Mouse (Mus musculus) activated CD4-positive, CD25-positive, alpha-beta regulatory T cell, adult 4 months (primary cell): ENCODE measurements around the gene Skap2. TPM values are rescaled to one million over a fixed set of nuclear protein-coding genes. Genes with fewer than 3 reads are reported as not detected.

Source experiments
- ATAC-seq: one replicate; pipeline ENCODE4 v1.8.0; 2017
- polyA plus RNA-seq, 2 experiments: library from polyadenylated mRNA; unstranded; fragments of 100-300 nt; shearing (Covaris generic); gene quantifications; one replicate each; pipeline ENCODE4 v1.2.1; 2017

Gene Skap2
- polyA plus RNA-seq, 2 experiments from 2014 or later: 15.6 to 20.1 TPM

- ATAC-seq: no peak
These were observed 174.2 kb downstream of the Skap2 start for GRCm38 (mm10) chr6:51838177-51838576.

DNA sequence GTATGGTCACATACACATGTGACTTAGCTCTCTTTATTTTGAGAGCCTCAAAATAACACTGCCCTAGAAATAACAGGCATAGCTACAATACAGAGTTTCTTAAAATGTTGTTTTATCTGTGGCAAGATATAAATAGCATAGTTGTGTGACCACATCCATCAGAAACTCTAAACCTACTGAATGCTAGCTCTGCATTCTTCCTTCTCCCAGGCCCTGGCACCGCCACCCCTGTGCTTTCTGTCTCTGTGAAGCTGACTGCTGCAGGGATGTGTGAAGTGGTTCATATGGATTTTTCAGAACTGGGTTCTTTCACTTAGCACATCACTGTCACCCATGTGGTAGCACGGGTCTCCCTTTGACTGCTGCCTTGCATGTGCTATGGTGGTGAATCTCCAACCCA, 179.0 kb downstream of the Skap2 start:
- no peak for ATAC-seq

GRCm38 (mm10) chr6:51825621-51826021, 186.7 kb downstream of the Skap2 start:
- ATAC-seq: no peak

DNA sequence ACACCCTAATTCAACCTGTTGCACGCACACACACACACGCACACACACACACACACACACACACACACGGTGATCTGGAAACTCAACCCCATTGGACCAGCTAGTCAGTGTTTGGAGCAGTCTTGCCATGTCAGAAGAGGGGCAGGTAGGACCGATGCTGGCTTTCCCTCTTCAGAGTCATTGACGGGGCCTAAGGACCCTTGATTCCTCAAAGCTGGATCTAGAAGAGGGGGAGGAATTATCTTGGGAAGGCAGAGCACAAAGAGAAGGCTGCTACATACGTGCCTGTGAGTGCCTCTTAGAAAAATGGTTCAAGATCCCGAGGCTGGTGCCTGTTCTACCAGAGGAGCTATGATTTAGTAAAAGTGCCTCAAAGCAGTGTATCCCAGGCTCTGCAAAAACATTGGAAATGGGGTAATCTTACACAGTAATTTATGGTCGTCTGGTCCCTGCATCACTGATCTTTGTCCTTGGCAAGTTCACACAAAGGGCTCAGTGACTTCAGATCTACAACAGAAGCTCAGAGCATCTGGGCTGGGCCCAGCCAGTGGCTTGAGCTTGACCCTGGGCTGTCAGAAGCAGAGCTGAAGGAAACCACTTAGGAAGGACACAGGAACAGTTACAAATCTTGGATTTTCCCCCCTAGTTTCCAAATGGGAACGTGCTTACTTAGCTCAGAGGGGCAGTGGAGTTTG, 188.1 kb downstream of the Skap2 start:
- no peak for ATAC-seq

DNA sequence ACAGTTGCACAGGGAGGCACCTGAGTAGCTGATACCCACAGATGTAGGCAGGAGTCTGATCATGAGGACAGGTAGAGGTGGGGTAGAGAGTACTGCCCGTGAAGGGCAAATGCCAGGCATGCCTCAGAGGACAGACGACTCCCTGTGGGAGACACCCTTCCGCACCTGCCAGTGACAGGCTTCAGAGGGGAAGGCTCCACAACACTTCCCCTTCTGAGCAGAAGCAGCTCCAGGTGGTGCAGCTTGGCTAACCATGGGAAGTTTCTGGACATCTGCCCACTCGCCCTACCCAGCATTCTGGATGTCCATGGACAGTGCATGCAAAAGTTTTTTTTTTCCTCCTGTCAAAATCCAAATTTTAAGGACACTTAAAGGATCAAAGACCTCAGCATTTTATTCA, 190.3 kb downstream of the Skap2 start:
- ATAC-seq: no peak

DNA sequence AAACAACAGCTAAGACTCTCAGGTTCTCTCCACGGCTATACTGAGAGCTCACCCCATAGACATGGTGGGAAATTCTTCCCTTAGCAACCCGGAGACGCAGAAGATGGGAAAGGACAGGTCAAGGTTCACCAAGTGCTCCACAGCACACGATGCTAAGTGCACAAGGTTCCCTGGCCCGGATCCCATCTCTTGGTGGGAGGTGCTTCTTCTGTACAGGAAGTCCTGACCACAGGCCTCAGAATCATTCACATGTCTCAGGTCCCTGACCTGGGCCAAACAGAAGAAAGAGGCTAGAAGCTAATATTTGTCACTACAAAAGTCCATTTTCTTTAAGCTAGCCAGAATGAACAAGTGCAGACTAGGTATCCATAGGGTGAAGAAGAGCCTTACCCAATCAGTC, 191.5 kb downstream of the Skap2 start:
- ATAC-seq: no peak

- ATAC-seq: no peak
These were observed 195.3 kb downstream of the Skap2 start for GRCm38 (mm10) chr6:51816892-51817621.

- no peak for ATAC-seq
These were observed 201.4 kb downstream of the Skap2 start for GRCm38 (mm10) chr6:51810906-51811305.

DNA sequence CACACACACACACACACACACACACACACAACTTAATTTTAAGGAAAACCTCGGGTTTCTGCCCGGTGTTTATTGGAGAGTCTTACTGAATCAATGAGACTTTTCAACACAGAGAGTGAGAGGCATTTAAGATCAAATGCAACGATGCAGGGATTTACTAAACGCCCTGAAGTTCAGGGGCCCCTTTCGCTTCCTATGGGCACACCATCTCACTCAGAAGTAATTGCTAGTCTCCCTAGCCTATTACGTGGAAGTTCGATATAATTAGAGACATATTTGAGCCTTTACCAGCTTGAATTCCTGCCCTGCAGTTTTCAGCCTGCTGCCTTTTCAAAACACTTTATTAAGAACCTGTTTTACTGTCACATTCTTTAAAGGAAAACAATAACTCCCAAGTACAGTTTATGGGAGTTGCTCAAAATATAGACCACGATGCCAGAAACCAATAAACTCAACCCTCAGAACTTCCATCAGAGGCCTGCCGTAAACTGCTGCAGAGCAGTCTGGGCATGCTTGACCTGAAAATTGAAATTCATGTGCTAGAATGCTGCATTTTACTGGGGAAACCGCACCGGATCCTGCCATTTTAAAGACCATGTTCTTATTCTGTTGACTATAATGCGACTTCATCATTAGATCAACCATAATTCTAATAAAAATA, 203.1 kb downstream of the Skap2 start:
- no peak for ATAC-seq

GRCm38 (mm10) chr6:51808011-51808410, 204.3 kb downstream of the Skap2 start:
- ATAC-seq: no peak

Other genes with a start within 250 kb of the Skap2 start
- gene Hoxa1, start 145.8 kb upstream of the Skap2 start, polyA plus RNA-seq: not detected
- not detected for gene Hoxa2, start 152.3 kb upstream of the Skap2 start, polyA plus RNA-seq
- not detected for gene 5730596B20Rik, start 164.9 kb upstream of the Skap2 start, polyA plus RNA-seq
- gene Hoxa4, start 179.2 kb upstream of the Skap2 start, polyA plus RNA-seq: not detected
- not detected for gene Hoxa5, start 192.0 kb upstream of the Skap2 start, polyA plus RNA-seq
- not detected for gene Hoxa6, start 196.2 kb upstream of the Skap2 start, polyA plus RNA-seq
- under 1 TPM in 1 of 2 experiments, not detected in 1; 0.21 TPM for gene Hoxa3, start 200.8 kb upstream of the Skap2 start, polyA plus RNA-seq
- gene Gm28308, start 200.8 kb upstream of the Skap2 start, polyA plus RNA-seq: not detected
- not detected for gene Hoxa7, start 209.3 kb upstream of the Skap2 start, polyA plus RNA-seq
- under 1 TPM in 1 of 2 experiments, not detected in 1; 0.11 TPM for gene Hoxa9, start 218.5 kb upstream of the Skap2 start, polyA plus RNA-seq
- gene Hoxa10, start 228.3 kb upstream of the Skap2 start, polyA plus RNA-seq: not detected
- gene Hoxa11, start 233.3 kb upstream of the Skap2 start, polyA plus RNA-seq: not detected
- not detected for gene Hoxa13, start 248.3 kb upstream of the Skap2 start, polyA plus RNA-seq